Mouse (Mus musculus): ENCODE measurements around the gene Eef2. TPM values are rescaled to one million over a fixed set of nuclear protein-coding genes. Genes with fewer than 3 reads are reported as not detected.
"Not testable (repeated sequence)": the region's sequence is repeated elsewhere in the genome, so short reads cannot be mapped to it uniquely, and the experiment has no call there.

Eef2 gene
- polyA plus RNA-seq, 1 experiment from 2014 or later, result 282 TPM

DNA sequence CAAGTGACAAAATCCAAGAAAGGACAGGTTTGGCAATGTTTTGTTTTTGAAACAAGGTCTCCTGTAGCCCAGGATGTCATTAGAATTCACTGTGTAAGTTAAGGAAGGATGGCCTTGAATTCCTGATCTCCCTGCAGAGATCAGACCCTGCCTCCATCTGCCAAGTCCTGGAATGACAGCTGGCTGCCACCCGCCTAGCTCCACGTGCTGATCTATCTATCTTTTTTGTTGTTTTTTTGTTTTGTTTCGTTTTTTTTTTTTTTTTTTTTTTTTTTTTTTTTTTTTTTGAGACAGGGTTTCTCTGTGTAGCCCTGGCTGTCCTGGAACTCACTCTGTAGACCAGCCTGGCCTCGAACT is 1.1 kb upstream of the Eef2 start:
- ATAC-seq (ENCODE audit: low read depth); H3K27me3 ChIP-seq (ENCODE audit: control insufficient read depth, insufficient read depth, low read depth, low read length); H3K9me3 ChIP-seq (replicated peaks; ENCODE audit: control insufficient read depth, low read length): not testable (repeated sequence)
- Histone ChIP-seq H3K4me1 (ENCODE audit: control insufficient read depth, low read depth, low read length) (peaks cover 45% of the 10 kb centered on the region), H3K36me3 (ENCODE audit: control insufficient read depth, insufficient read depth) (peaks cover 28% of the 10 kb centered on the region), H3K27ac (ENCODE audit: low read length) (peak overlapping the region; percentile 63), H3K9ac (ENCODE audit: low read depth, low read length) (peak overlapping the region; percentile 6; the same call in 1 of the 2 replicates), H3K4me2 (ENCODE audit: low read depth, low read length) (peak overlapping the region; percentile 66), H3K4me3 (ENCODE audit: low read depth, low read length) (peak overlapping the region; percentile 20)
- 12% methylated on average over 4 of the region's 4 CpGs for WGBS (ENCODE audit: insufficient replicate concordance)

DNA sequence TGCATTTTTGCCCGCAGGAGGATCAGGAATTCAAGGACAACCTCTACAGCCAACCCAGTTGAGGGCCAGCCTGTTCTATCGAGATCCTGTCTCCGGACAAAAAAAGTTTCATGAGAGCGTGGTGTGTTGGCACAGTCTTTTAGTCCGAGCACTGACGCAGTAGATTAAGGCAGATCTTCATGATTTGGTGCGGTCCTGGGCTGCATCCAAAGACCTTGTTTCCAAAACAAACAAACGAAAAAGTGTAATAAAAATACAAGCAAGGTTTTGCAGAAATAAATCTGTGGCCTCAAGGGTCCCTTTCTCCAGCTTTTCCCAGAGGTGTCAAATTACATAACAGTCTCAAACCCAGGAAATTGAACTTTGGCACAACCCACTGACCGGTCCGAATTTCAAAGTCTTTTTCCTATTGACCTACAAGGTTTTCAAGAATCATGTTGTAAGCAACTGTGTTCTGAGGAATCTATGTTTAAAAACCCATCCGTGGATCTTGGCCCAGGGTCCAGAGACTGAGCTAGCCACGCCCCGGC is 430 bp upstream of the Eef2 start:
- Histone ChIP-seq H3K4me1 (ENCODE audit: control insufficient read depth, low read depth, low read length) (peaks cover 45% of the 10 kb centered on the region), H3K27ac (ENCODE audit: low read length) (peak overlapping the region; percentile 63), H3K4me3 (ENCODE audit: low read depth, low read length) (peak overlapping the region; percentile 85), H3K36me3 (ENCODE audit: control insufficient read depth, insufficient read depth) (peaks cover 35% of the 10 kb centered on the region), H3K4me2 (ENCODE audit: low read depth, low read length) (peak overlapping the region; percentile 66), H3K9ac (ENCODE audit: low read depth, low read length) (peak overlapping the region; percentile 42), H3K27me3 (ENCODE audit: control insufficient read depth, insufficient read depth, low read depth, low read length) (no peaks in the 10 kb centered on the region), H3K9me3 (replicated peaks; ENCODE audit: control insufficient read depth, low read length) (no peaks in the 10 kb centered on the region)
- WGBS (ENCODE audit: insufficient replicate concordance), result 8% methylated on average over 13 of the region's 13 CpGs
- ATAC-seq (ENCODE audit: low read depth), result 0 out of 2 replicates have a peak, but pooled peaks have one; percentile 1

DNA sequence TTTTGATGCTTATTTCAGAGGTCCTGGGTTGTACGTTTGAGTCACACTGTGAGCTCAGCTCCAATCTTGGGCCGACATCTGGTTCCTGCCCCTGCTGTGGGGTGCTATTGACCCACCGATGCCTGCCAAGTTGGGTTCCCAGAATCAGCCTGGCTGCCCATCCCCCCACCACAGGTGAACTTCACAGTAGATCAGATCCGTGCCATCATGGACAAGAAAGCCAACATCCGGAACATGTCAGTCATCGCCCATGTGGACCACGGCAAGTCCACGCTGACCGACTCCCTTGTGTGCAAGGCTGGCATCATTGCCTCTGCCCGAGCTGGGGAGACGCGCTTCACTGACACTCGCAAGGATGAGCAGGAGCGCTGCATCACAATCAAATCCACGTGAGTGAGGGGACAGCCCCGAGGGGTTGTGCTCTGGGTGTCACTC is 1.1 kb downstream of the Eef2 start:
- 4% methylated on average over 16 of the region's 16 CpGs for WGBS (ENCODE audit: insufficient replicate concordance)
- no peak for ATAC-seq (ENCODE audit: low read depth)
- Histone ChIP-seq H3K9me3 (replicated peaks; ENCODE audit: control insufficient read depth, low read length) (no peaks in the 10 kb centered on the region), H3K36me3 (ENCODE audit: control insufficient read depth, insufficient read depth) (peaks cover 50% of the 10 kb centered on the region), H3K27me3 (ENCODE audit: control insufficient read depth, insufficient read depth, low read depth, low read length) (no peaks in the 10 kb centered on the region), H3K4me3 (ENCODE audit: low read depth, low read length) (peak overlapping the region; percentile 85), H3K9ac (ENCODE audit: low read depth, low read length) (peak overlapping the region; percentile 96), H3K4me1 (ENCODE audit: control insufficient read depth, low read depth, low read length) (peaks cover 49% of the 10 kb centered on the region), H3K27ac (ENCODE audit: low read length) (peak overlapping the region; percentile 79), H3K4me2 (ENCODE audit: low read depth, low read length) (peak overlapping the region; percentile 80)

DNA sequence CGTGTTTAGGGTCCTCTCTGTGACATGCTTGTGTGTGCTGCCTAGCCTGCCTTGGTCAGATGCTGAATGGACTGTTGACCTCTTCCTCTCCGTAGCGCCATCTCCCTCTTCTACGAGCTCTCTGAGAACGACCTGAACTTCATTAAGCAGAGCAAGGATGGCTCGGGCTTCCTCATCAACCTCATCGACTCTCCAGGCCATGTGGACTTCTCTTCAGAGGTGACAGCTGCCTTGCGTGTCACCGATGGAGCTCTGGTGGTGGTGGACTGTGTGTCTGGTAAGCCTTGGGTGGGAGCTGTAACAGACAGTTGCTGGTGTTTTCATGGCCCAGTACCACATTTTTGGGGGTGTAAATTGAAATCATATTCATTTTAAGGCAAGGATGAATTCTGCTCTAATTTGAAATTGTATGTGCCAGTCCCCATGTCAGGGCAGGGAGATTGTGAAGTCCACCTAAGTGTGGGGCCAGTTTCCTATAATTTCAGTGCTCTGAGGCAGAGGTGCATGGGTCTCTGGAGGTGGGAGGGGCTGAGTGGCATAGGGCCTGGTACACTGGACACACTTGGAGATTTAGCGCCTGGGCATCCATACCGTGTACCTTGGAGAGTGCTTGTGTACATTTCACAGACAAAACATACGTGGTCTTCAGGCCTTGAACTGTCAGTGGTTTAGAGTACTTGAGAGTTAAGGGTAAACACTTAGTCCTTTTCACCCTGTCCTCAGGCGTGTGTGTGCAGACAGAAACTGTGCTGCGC is 1.7 kb downstream of the Eef2 start:
- ATAC-seq (ENCODE audit: low read depth), result no peak
- Histone ChIP-seq H3K4me1 (ENCODE audit: control insufficient read depth, low read depth, low read length) (peaks cover 48% of the 10 kb centered on the region), H3K27ac (ENCODE audit: low read length) (peak overlapping the region; percentile 79; the same call in 1 of the 2 replicates), H3K4me3 (ENCODE audit: low read depth, low read length) (peak overlapping the region; percentile 85), H3K27me3 (ENCODE audit: control insufficient read depth, insufficient read depth, low read depth, low read length) (no peaks in the 10 kb centered on the region), H3K36me3 (ENCODE audit: control insufficient read depth, insufficient read depth) (peaks cover 51% of the 10 kb centered on the region), H3K4me2 (ENCODE audit: low read depth, low read length) (peak overlapping the region; percentile 80), H3K9me3 (replicated peaks; ENCODE audit: control insufficient read depth, low read length) (no peaks in the 10 kb centered on the region), H3K9ac (ENCODE audit: low read depth, low read length) (peak overlapping the region; percentile 96)
- WGBS (ENCODE audit: insufficient replicate concordance), result 52% methylated on average over 14 of the region's 14 CpGs

DNA sequence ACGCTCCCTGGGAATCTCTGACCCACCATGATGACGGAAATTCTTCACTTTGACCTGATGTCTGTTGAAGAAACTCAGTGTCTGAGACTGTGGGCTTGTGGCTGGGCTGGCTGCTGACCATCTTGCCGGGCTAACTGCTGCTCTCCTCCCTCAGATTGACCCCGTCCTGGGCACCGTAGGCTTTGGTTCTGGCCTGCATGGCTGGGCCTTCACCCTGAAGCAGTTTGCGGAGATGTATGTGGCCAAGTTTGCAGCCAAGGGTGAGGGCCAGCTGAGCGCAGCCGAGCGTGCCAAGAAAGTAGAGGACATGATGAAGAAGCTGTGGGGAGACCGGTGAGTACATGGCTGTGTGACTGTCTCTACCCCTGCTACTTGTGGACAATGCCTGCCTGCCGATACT is 2.5 kb downstream of the Eef2 start:
- Histone ChIP-seq H3K4me3 (ENCODE audit: low read depth, low read length) (no peak overlapping the region), H3K27me3 (ENCODE audit: control insufficient read depth, insufficient read depth, low read depth, low read length) (no peaks in the 10 kb centered on the region), H3K4me2 (ENCODE audit: low read depth, low read length) (no peak overlapping the region), H3K27ac (ENCODE audit: low read length) (no peak overlapping the region), H3K9ac (ENCODE audit: low read depth, low read length) (no peak overlapping the region), H3K4me1 (ENCODE audit: control insufficient read depth, low read depth, low read length) (peaks cover 48% of the 10 kb centered on the region), H3K36me3 (ENCODE audit: control insufficient read depth, insufficient read depth) (peaks cover 51% of the 10 kb centered on the region), H3K9me3 (replicated peaks; ENCODE audit: control insufficient read depth, low read length) (no peaks in the 10 kb centered on the region)
- 89% methylated on average over 11 of the region's 11 CpGs for WGBS (ENCODE audit: insufficient replicate concordance)
- no peak for ATAC-seq (ENCODE audit: low read depth)

DNA sequence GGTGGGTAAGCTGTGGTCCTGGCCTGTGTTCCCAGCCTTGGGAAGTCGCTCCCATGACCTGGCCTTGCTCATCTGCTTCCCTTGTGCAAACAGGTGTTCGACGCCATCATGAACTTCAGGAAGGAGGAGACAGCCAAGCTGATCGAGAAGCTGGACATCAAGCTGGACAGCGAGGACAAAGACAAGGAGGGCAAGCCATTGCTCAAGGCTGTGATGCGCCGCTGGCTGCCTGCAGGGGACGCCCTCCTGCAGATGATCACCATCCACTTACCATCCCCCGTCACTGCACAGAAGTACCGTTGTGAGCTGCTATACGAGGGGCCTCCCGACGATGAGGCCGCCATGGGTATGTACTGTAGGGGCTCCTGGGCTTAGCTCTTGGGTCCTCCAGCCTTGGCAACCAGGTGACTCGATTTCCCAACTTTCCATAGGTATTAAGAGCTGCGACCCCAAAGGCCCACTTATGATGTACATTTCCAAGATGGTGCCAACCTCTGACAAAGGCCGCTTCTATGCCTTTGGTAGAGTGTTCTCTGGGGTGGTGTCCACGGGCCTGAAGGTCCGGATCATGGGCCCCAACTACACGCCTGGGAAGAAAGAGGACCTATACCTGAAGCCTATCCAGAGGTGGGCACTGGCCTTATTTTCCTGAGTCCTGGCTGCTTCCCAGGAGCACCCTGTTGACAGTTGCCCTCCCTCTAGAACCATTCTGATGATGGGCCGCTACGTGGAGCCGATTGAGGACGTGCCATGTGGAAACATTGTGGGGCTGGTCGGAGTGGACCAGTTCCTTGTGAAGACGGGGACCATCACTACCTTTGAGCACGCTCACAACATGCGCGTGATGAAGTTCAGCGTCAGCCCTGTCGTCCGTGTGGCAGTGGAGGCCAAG is 3.3 kb downstream of the Eef2 start:
- H3K36me3 ChIP-seq (ENCODE audit: control insufficient read depth, insufficient read depth), result peaks cover 51% of the 10 kb centered on the region
- H3K27me3 ChIP-seq (ENCODE audit: control insufficient read depth, insufficient read depth, low read depth, low read length), result no peaks in the 10 kb centered on the region
- no peak overlapping the region for H3K9ac ChIP-seq (ENCODE audit: low read depth, low read length)
- H3K4me2 ChIP-seq (ENCODE audit: low read depth, low read length), result no peak overlapping the region
- WGBS (ENCODE audit: insufficient replicate concordance), result 86% methylated on average over 32 of the region's 32 CpGs
- H3K27ac ChIP-seq (ENCODE audit: low read length), result no peak overlapping the region
- peaks cover 43% of the 10 kb centered on the region for H3K4me1 ChIP-seq (ENCODE audit: control insufficient read depth, low read depth, low read length)
- H3K9me3 ChIP-seq (replicated peaks; ENCODE audit: control insufficient read depth, low read length), result no peaks in the 10 kb centered on the region
- no peak overlapping the region for H3K4me3 ChIP-seq (ENCODE audit: low read depth, low read length)
- no peak for ATAC-seq (ENCODE audit: low read depth)

DNA sequence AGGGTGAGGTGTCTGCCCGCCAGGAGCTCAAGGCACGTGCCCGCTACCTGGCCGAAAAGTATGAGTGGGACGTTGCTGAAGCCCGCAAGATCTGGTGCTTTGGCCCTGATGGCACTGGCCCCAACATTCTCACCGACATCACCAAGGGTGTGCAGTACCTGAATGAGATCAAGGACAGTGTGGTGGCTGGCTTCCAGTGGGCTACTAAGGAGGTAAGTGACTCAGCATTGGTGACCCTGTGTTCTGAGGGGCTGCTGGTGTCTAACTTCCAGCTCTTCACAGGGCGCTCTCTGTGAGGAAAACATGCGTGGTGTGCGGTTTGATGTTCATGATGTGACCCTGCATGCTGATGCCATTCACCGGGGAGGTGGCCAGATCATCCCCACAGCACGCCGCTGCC is 4.5 kb downstream of the Eef2 start:
- Histone ChIP-seq H3K4me2 (ENCODE audit: low read depth, low read length) (no peak overlapping the region), H3K27me3 (ENCODE audit: control insufficient read depth, insufficient read depth, low read depth, low read length) (no peaks in the 10 kb centered on the region), H3K9me3 (replicated peaks; ENCODE audit: control insufficient read depth, low read length) (no peaks in the 10 kb centered on the region), H3K36me3 (ENCODE audit: control insufficient read depth, insufficient read depth) (peaks cover 51% of the 10 kb centered on the region), H3K4me1 (ENCODE audit: control insufficient read depth, low read depth, low read length) (peaks cover 31% of the 10 kb centered on the region), H3K4me3 (ENCODE audit: low read depth, low read length) (no peak overlapping the region), H3K9ac (ENCODE audit: low read depth, low read length) (no peak overlapping the region), H3K27ac (ENCODE audit: low read length) (0 out of 2 replicates have a peak overlapping the region, but pooled peaks have one; percentile 14)
- 91% methylated on average over 13 of the region's 13 CpGs for WGBS (ENCODE audit: insufficient replicate concordance)
- no peak for ATAC-seq (ENCODE audit: low read depth)

DNA sequence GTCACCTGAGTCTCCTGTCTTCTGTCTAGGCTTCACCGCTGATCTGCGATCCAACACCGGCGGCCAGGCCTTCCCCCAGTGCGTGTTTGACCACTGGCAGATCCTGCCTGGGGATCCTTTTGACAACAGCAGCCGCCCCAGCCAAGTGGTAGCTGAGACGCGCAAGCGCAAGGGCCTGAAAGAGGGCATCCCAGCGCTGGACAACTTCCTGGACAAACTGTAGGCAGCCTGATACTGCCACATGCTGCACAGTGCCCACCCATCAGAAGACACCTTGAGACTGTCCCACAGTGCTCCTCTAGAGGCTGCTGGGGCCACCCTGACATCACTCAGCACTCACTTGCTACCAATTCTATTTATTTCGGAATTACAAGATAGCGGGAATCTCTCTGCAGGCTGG is 5.4 kb downstream of the Eef2 start:
- H3K9ac ChIP-seq (ENCODE audit: low read depth, low read length); H3K9me3 ChIP-seq (replicated peaks; ENCODE audit: control insufficient read depth, low read length); H3K27ac ChIP-seq (ENCODE audit: low read length); H3K4me2 ChIP-seq (ENCODE audit: low read depth, low read length); H3K4me3 ChIP-seq (ENCODE audit: low read depth, low read length); H3K27me3 ChIP-seq (ENCODE audit: control insufficient read depth, insufficient read depth, low read depth, low read length); ATAC-seq (ENCODE audit: low read depth): not testable (repeated sequence)
- peaks cover 28% of the 10 kb centered on the region for H3K4me1 ChIP-seq (ENCODE audit: control insufficient read depth, low read depth, low read length)
- H3K36me3 ChIP-seq (ENCODE audit: control insufficient read depth, insufficient read depth), result peaks cover 51% of the 10 kb centered on the region
- WGBS (ENCODE audit: insufficient replicate concordance), result 78% methylated on average over 12 of the region's 12 CpGs
